Mouse (Mus musculus) kidney, embryonic 15.5 days (tissue): ENCODE data around the gene Tmem246. TPM values are rescaled to one million over a fixed set of nuclear protein-coding genes. Genes with fewer than 3 reads are reported as not detected.

ENCODE experiments used
- ATAC-seq: fragments of 200-750 bp; cut with Nextera tagmentation; replicated peaks from 2 replicates; pipeline ENCODE4 v1.8.0; 2017; ENCODE audit warnings: moderate TSS enrichment; ENCODE audit not compliant: low FRiP score
- H3K27ac ChIP-seq: fragments of 300-500 bp; sonication (generic); 2 replicates; pipeline ENCODE4 v1.5.1; 2015; ENCODE audit warnings: mild to moderate bottlenecking, inconsistent platforms
- H3K27me3 ChIP-seq: fragments of 300-500 bp; sonication (generic); 2 replicates; pipeline ENCODE4 v1.6.1; 2015; ENCODE audit warnings: inconsistent platforms
- H3K36me3 ChIP-seq: fragments of 300-500 bp; sonication (generic); 2 replicates; pipeline ENCODE4 v1.6.1; 2015; ENCODE audit warnings: inconsistent platforms
- H3K4me1 ChIP-seq: fragments of 300-500 bp; sonication (generic); 2 replicates; pipeline ENCODE4 v1.6.1; 2015; ENCODE audit warnings: inconsistent platforms
- H3K4me2 ChIP-seq: fragments of 300-500 bp; sonication (generic); 2 replicates; pipeline ENCODE4 v1.6.1; 2015; ENCODE audit warnings: moderate library complexity, mild to moderate bottlenecking, inconsistent platforms
- H3K4me3 ChIP-seq: fragments of 300-500 bp; sonication (generic); replicated peaks from 2 replicates; pipeline ENCODE4 v1.5.1; 2015; ENCODE audit warnings: mild to moderate bottlenecking, inconsistent platforms
- H3K9ac ChIP-seq: fragments of 300-500 bp; sonication (generic); 2 replicates; pipeline ENCODE4 v1.6.1; 2015; ENCODE audit warnings: mild to moderate bottlenecking, inconsistent platforms
- H3K9me3 ChIP-seq: fragments of 300-500 bp; sonication (generic); replicated peaks from 2 replicates; pipeline ENCODE4 v1.6.1; 2016; ENCODE audit warnings: inconsistent platforms
- WGBS: fragments of 180-500 bp; shearing (Covaris S2); methylation state at CpG from one replicate; pipeline ENCODE4 v1.1.7; 2015; ENCODE audit warnings: mixed read lengths; 5-methylcytosine and 5-hydroxymethylcytosine counted together
- polyA plus RNA-seq: library from polyadenylated mRNA; unstranded; fragments of >200 nt; fragmentation: Nextera tagmentation; extraction: Ambion mirVana; gene quantifications from 2 replicates; pipeline ENCODE4 v1.2.1, GENCODE M21; 2015

Gene Tmem246
- polyA plus RNA-seq, 1 experiment from 2014 or later = 21.9 TPM

- Histone ChIP-seq H3K36me3 (no peaks in the 10 kb centered on the region), H3K9me3 (no peaks in the 10 kb centered on the region), H3K27ac (no peak overlapping the region), H3K4me1 (0 out of 2 replicates have a peak, but pooled peaks cover 3% of the 10 kb centered on the region), H3K4me2 (no peak overlapping the region), H3K27me3 (no peaks in the 10 kb centered on the region), H3K9ac (no peak overlapping the region), H3K4me3 (no peak overlapping the region)
- WGBS = 59% methylated on average over 20 of the region's 20 CpGs
- ATAC-seq = peak; percentile 64; the same call in 1 of the 2 replicates
Measured at GRCm38 (mm10) chr4:49559915-49560772, 37.5 kb downstream of the Tmem246 start.

- Histone ChIP-seq H3K4me3 (no peak overlapping the region), H3K27me3 (no peaks in the 10 kb centered on the region), H3K36me3 (no peaks in the 10 kb centered on the region), H3K4me2 (no peak overlapping the region), H3K9me3 (no peaks in the 10 kb centered on the region), H3K4me1 (0 out of 2 replicates have a peak, but pooled peaks cover 3% of the 10 kb centered on the region), H3K27ac (no peak overlapping the region), H3K9ac (no peak overlapping the region)
- 82% methylated on average over 2 of the region's 2 CpGs for WGBS
- no peak for ATAC-seq
Measured at GRCm38 (mm10) chr4:49558181-49558580, 39.5 kb downstream of the Tmem246 start.

GRCm38 (mm10) chr4:49557375-49557774 is 40.3 kb downstream of the Tmem246 start:
- no peak for ATAC-seq
- no peak overlapping the region for H3K27ac ChIP-seq
- 0 out of 2 replicates have a peak, but pooled peaks cover 3% of the 10 kb centered on the region for H3K4me1 ChIP-seq
- no peaks in the 10 kb centered on the region for H3K36me3 ChIP-seq
- H3K9me3 ChIP-seq = no peaks in the 10 kb centered on the region
- no peak overlapping the region for H3K4me2 ChIP-seq
- WGBS = over 99% methylated on average over 7 of the region's 7 CpGs
- no peaks in the 10 kb centered on the region for H3K27me3 ChIP-seq
- H3K4me3 ChIP-seq = no peak overlapping the region
- H3K9ac ChIP-seq = no peak overlapping the region

DNA sequence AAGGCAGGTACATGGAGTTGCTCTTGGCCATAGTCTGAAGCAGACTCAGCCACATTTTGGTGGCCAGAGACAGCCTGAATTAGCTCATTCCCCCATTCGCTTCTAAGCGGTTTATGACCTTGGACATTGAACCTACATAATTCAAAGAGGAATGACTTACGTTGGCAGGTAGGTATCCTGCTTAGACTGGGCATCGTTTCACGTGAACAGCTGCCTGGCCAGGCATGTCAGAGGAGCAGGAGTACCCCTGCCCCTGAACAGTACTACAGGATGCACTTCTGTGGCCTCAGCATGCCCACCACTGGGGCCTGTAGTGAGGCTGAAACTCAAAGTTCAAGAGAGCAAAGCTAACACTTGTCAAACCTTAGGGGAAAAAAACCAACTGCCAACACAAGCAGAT is 44.3 kb downstream of the Tmem246 start:
- no peaks in the 10 kb centered on the region for H3K4me1 ChIP-seq
- 45% methylated on average over 5 of the region's 5 CpGs for WGBS
- H3K36me3 ChIP-seq = no peaks in the 10 kb centered on the region
- no peak overlapping the region for H3K9ac ChIP-seq
- no peaks in the 10 kb centered on the region for H3K27me3 ChIP-seq
- peak; percentile 81 for ATAC-seq
- H3K4me3 ChIP-seq = no peak overlapping the region
- no peaks in the 10 kb centered on the region for H3K9me3 ChIP-seq
- H3K27ac ChIP-seq = no peak overlapping the region
- H3K4me2 ChIP-seq = no peak overlapping the region

GRCm38 (mm10) chr4:49549383-49549782 is 48.3 kb downstream of the Tmem246 start, which contains the start of gene Aldob:
Gene Aldob (minus strand): TSS chr4:49549546.
- Histone ChIP-seq H3K27ac (peak within 1 kb of the TSS; percentile 75), H3K4me2 (no peak within 1 kb of the TSS), H3K4me1 (no peaks in the 10 kb centered on the region), H3K27me3 (no peaks in the 10 kb centered on the region), H3K9me3 (no peaks in the 10 kb centered on the region), H3K4me3 (peak within 1 kb of the TSS; percentile 3; the same call in 1 of the 2 replicates), H3K9ac (no peak within 1 kb of the TSS), H3K36me3 (no peaks in the 10 kb centered on the region)
- 41% methylated on average over 3 of the region's 3 CpGs for WGBS
- ATAC-seq = 0 out of 2 replicates have a peak, but pooled peaks have one; percentile 5

- Histone ChIP-seq H3K27me3 (no peaks in the 10 kb centered on the region), H3K4me2 (no peak overlapping the region), H3K27ac (peak overlapping the region; percentile 75), H3K9me3 (no peaks in the 10 kb centered on the region), H3K4me3 (no peak overlapping the region), H3K36me3 (no peaks in the 10 kb centered on the region), H3K4me1 (no peaks in the 10 kb centered on the region), H3K9ac (no peak overlapping the region)
- peak; percentile 61 for ATAC-seq
- 78% methylated on average over 7 of the region's 7 CpGs for WGBS
Measured at GRCm38 (mm10) chr4:49547544-49548219, 50.0 kb downstream of the Tmem246 start.

- no peaks in the 10 kb centered on the region for H3K9me3 ChIP-seq
- no peaks in the 10 kb centered on the region for H3K27me3 ChIP-seq
- no peaks in the 10 kb centered on the region for H3K4me1 ChIP-seq
- H3K36me3 ChIP-seq = no peaks in the 10 kb centered on the region
- H3K4me3 ChIP-seq = no peak overlapping the region
- WGBS = 51% methylated on average over 6 of the region's 6 CpGs
- 0 out of 2 replicates have a peak overlapping the region, but pooled peaks have one; percentile 19 for H3K27ac ChIP-seq
- H3K9ac ChIP-seq = no peak overlapping the region
- peak; percentile 81 for ATAC-seq
- H3K4me2 ChIP-seq = no peak overlapping the region
Measured at GRCm38 (mm10) chr4:49546873-49547543, 50.7 kb downstream of the Tmem246 start.

DNA sequence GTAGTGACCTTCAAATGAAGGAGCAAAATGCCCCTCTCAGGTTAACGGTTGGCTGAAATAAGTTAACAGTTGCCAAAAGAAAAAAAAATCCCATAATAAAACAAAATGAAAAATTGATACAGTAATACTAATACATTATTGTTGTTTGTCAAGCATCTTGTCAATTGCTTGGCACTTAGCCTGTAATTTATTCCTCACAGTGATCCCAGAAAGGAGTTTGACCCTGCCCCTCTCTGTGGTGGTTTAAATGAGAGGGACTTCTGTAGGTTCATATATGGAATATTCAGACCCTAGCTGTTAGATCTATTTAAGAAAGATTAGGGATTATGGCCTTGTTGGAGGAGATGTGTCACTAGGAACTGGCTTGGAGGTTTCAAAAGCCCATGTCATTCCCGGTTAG is 51.6 kb downstream of the Tmem246 start:
- H3K4me2 ChIP-seq = no peak overlapping the region
- H3K27ac ChIP-seq = no peak overlapping the region
- no peaks in the 10 kb centered on the region for H3K27me3 ChIP-seq
- no peaks in the 10 kb centered on the region for H3K9me3 ChIP-seq
- 69% methylated on average over 2 of the region's 2 CpGs for WGBS
- H3K9ac ChIP-seq = no peak overlapping the region
- ATAC-seq = no peak
- H3K4me3 ChIP-seq = no peak overlapping the region
- H3K36me3 ChIP-seq = no peaks in the 10 kb centered on the region
- no peaks in the 10 kb centered on the region for H3K4me1 ChIP-seq

DNA sequence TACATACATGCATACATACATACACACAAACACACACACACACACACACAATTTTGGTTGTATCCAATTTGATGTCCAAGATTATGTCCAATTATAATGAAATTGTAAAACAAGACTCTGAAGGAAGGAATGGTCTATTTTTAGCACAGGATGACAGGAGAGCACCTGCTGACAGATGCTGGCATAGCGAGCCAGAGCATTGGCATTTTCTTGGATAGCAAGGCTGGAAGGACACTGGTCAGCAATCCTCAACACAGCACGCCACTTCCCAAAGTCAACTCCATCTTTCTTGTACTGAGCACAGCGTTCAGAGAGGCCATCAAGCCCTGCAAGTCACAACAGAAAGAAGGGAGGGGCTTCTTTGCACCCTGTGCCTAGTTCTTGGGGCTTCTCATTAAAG is 56.7 kb downstream of the Tmem246 start:
- ATAC-seq = no peak

GRCm38 (mm10) chr4:49539665-49540064 is 58.0 kb downstream of the Tmem246 start:
- ATAC-seq = no peak
- H3K9me3 ChIP-seq = no peaks in the 10 kb centered on the region
- no peak overlapping the region for H3K4me2 ChIP-seq
- 62% methylated on average over 6 of the region's 6 CpGs for WGBS
- H3K9ac ChIP-seq = no peak overlapping the region
- H3K4me1 ChIP-seq = no peaks in the 10 kb centered on the region
- no peak overlapping the region for H3K27ac ChIP-seq
- H3K36me3 ChIP-seq = no peaks in the 10 kb centered on the region
- H3K27me3 ChIP-seq = no peaks in the 10 kb centered on the region
- no peak overlapping the region for H3K4me3 ChIP-seq

More for the DNA sequence above, 56.7 kb downstream of the Tmem246 start:
- no peak overlapping the region for H3K4me3 ChIP-seq
- H3K4me2 ChIP-seq = no peak overlapping the region
- H3K27me3 ChIP-seq = no peaks in the 10 kb centered on the region
- H3K27ac ChIP-seq = no peak overlapping the region
- H3K36me3 ChIP-seq = no peaks in the 10 kb centered on the region
- WGBS = 79% methylated on average over 3 of the region's 3 CpGs
- no peaks in the 10 kb centered on the region for H3K9me3 ChIP-seq
- H3K4me1 ChIP-seq = no peaks in the 10 kb centered on the region
- H3K9ac ChIP-seq = no peak overlapping the region

DNA sequence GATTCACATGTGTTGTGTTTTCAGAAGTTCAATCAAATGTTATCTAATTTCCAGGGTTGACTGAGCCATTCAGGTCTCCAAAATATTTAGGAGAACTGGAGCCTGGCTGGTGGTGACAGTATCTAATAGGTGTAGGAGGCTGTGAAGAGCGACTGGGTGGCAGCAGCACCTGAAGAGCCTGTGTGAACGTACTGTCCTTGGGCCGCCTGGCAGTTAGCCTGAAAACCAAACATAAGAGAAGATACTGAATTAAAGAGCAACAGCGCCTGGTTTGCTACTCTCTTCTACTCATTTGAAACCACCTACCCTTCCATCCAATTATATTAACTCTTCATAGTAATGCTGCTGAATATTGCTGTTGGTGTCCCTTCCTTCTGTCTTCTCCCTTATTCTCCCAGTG is 61.0 kb downstream of the Tmem246 start:
- Histone ChIP-seq H3K36me3 (peaks cover 9% of the 10 kb centered on the region), H3K9ac (no peak overlapping the region), H3K4me3 (no peak overlapping the region), H3K4me1 (no peaks in the 10 kb centered on the region), H3K9me3 (no peaks in the 10 kb centered on the region), H3K4me2 (no peak overlapping the region), H3K27ac (no peak overlapping the region), H3K27me3 (no peaks in the 10 kb centered on the region)
- WGBS = 88% methylated on average over 4 of the region's 4 CpGs
- ATAC-seq = no peak
